Mouse (Mus musculus): Measurements from ENCODE around the gene Atxn7l1. TPM values are rescaled to one million over a fixed set of nuclear protein-coding genes. Genes with fewer than 3 reads are reported as not detected.

The Atxn7l1 gene
- total and polyA plus RNA-seq, 2 experiments from 2014 or later, result 15.8 to 24.9 TPM

GRCm38 (mm10) chr12:33335410-33335809 is 187.9 kb downstream of the Atxn7l1 start:
- Histone ChIP-seq H3K36me3 (ENCODE audit: insufficient read depth, low read length) (no peaks in the 10 kb centered on the region), H3K9me3 (ENCODE audit: low read length) (no peaks in the 10 kb centered on the region), H3K4me3 (ENCODE audit: low read length) (no peak overlapping the region), H3K27me3 (ENCODE audit: insufficient read depth, low read length) (no peaks in the 10 kb centered on the region), H3K4me2 (ENCODE audit: low read depth, low read length) (no peak overlapping the region), H3K9ac (replicated peaks; ENCODE audit: low read length) (no peak overlapping the region), H3K4me1 (ENCODE audit: insufficient read depth, low read length) (0 out of 2 replicates have a peak, but pooled peaks cover 9% of the 10 kb centered on the region), H3K27ac (no peak overlapping the region)
- DNase-seq (ENCODE audit: low spot score) (no peak), ATAC-seq (no peak)
- TF ChIP-seq CTCF (IDR thresholded peaks at IDR 0.05; ENCODE audit: low read depth), result no peak
- WGBS, result 94% methylated on average over 4 of the region's 4 CpGs

DNA sequence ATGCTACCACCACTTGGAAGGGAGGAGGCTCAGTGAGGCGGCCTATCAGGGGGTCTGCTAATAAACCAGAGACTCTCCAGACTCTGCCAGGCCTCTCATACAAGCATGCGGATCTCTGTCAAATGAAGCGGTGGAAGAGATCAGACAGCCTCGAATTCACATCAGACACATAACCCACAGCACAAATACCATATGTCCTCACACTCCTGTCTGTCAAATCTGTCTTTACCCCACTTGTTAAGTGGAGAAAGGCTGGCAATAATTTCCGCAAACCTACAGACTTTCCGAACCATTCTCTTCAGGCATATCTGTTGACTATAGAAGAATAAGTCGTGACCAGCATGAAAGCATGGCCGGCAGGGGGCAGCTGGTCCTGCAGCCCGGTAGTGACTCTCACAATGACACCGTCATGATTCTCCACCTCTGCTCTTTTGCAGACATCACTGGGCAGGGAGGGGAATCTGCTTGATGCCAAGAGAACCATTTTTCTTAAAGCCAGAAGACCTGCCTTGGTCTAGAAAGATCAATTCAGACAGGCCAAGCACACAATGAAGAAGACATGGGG is 189.2 kb downstream of the Atxn7l1 start:
- H3K27ac ChIP-seq, result no peak overlapping the region
- peak; percentile 64 for TF ChIP-seq CTCF (IDR thresholded peaks at IDR 0.05; ENCODE audit: low read depth)
- no peaks in the 10 kb centered on the region for H3K36me3 ChIP-seq (ENCODE audit: insufficient read depth, low read length)
- H3K27me3 ChIP-seq (ENCODE audit: insufficient read depth, low read length), result no peaks in the 10 kb centered on the region
- H3K4me2 ChIP-seq (ENCODE audit: low read depth, low read length), result no peak overlapping the region
- 47% methylated on average over 10 of the region's 10 CpGs for WGBS
- peaks cover 22% of the 10 kb centered on the region for H3K4me1 ChIP-seq (ENCODE audit: insufficient read depth, low read length)
- ATAC-seq (no peak), DNase-seq (ENCODE audit: low spot score) (peak; percentile 67)
- H3K4me3 ChIP-seq (ENCODE audit: low read length), result no peak overlapping the region
- no peak overlapping the region for H3K9ac ChIP-seq (replicated peaks; ENCODE audit: low read length)
- no peaks in the 10 kb centered on the region for H3K9me3 ChIP-seq (ENCODE audit: low read length)

- H3K27ac ChIP-seq, result no peak overlapping the region
- peaks cover 24% of the 10 kb centered on the region for H3K4me1 ChIP-seq (ENCODE audit: insufficient read depth, low read length)
- no peaks in the 10 kb centered on the region for H3K27me3 ChIP-seq (ENCODE audit: insufficient read depth, low read length)
- DNase-seq (ENCODE audit: low spot score) (no peak), ATAC-seq (no peak)
- no peaks in the 10 kb centered on the region for H3K36me3 ChIP-seq (ENCODE audit: insufficient read depth, low read length)
- 16% methylated on average over 4 of the region's 4 CpGs for WGBS
- H3K4me2 ChIP-seq (ENCODE audit: low read depth, low read length), result no peak overlapping the region
- H3K9ac ChIP-seq (replicated peaks; ENCODE audit: low read length), result no peak overlapping the region
- TF ChIP-seq CTCF (IDR thresholded peaks at IDR 0.05; ENCODE audit: low read depth), result no peak
- H3K4me3 ChIP-seq (ENCODE audit: low read length), result no peak overlapping the region
- no peaks in the 10 kb centered on the region for H3K9me3 ChIP-seq (ENCODE audit: low read length)
Observed at GRCm38 (mm10) chr12:33337289-33337688, 189.8 kb downstream of the Atxn7l1 start.

GRCm38 (mm10) chr12:33338170-33338569 is 190.7 kb downstream of the Atxn7l1 start:
- H3K4me1 ChIP-seq (ENCODE audit: insufficient read depth, low read length), result peaks cover 19% of the 10 kb centered on the region
- no peak overlapping the region for H3K4me2 ChIP-seq (ENCODE audit: low read depth, low read length)
- no peaks in the 10 kb centered on the region for H3K36me3 ChIP-seq (ENCODE audit: insufficient read depth, low read length)
- H3K4me3 ChIP-seq (ENCODE audit: low read length), result no peak overlapping the region
- no peaks in the 10 kb centered on the region for H3K9me3 ChIP-seq (ENCODE audit: low read length)
- ATAC-seq (no peak), DNase-seq (ENCODE audit: low spot score) (no peak)
- TF ChIP-seq CTCF (IDR thresholded peaks at IDR 0.05; ENCODE audit: low read depth), result no peak
- no peaks in the 10 kb centered on the region for H3K27me3 ChIP-seq (ENCODE audit: insufficient read depth, low read length)
- H3K9ac ChIP-seq (replicated peaks; ENCODE audit: low read length), result no peak overlapping the region
- H3K27ac ChIP-seq, result no peak overlapping the region
- WGBS, result 42% methylated on average over 5 of the region's 5 CpGs

GRCm38 (mm10) chr12:33339822-33340221 is 192.3 kb downstream of the Atxn7l1 start:
- H3K9me3 ChIP-seq (ENCODE audit: low read length), result no peaks in the 10 kb centered on the region
- DNase-seq (ENCODE audit: low spot score) (no peak), ATAC-seq (no peak)
- no peak overlapping the region for H3K4me3 ChIP-seq (ENCODE audit: low read length)
- no peaks in the 10 kb centered on the region for H3K27me3 ChIP-seq (ENCODE audit: insufficient read depth, low read length)
- no peak overlapping the region for H3K9ac ChIP-seq (replicated peaks; ENCODE audit: low read length)
- H3K36me3 ChIP-seq (ENCODE audit: insufficient read depth, low read length), result no peaks in the 10 kb centered on the region
- peaks cover 19% of the 10 kb centered on the region for H3K4me1 ChIP-seq (ENCODE audit: insufficient read depth, low read length)
- H3K27ac ChIP-seq, result no peak overlapping the region
- WGBS, result 82% methylated on average over 4 of the region's 4 CpGs
- no peak overlapping the region for H3K4me2 ChIP-seq (ENCODE audit: low read depth, low read length)
- TF ChIP-seq CTCF (IDR thresholded peaks at IDR 0.05; ENCODE audit: low read depth), result no peak

- H3K9me3 ChIP-seq (ENCODE audit: low read length), result no peaks in the 10 kb centered on the region
- no peaks in the 10 kb centered on the region for H3K27me3 ChIP-seq (ENCODE audit: insufficient read depth, low read length)
- peak overlapping the region; percentile 51; the same call in 1 of the 2 replicates for H3K27ac ChIP-seq
- DNase-seq (ENCODE audit: low spot score) (peak; percentile 43), ATAC-seq (no peak)
- no peak overlapping the region for H3K4me3 ChIP-seq (ENCODE audit: low read length)
- peak overlapping the region; percentile 28; the same call in 1 of the 2 replicates for H3K4me2 ChIP-seq (ENCODE audit: low read depth, low read length)
- 43% methylated on average over 6 of the region's 6 CpGs for WGBS
- H3K9ac ChIP-seq (replicated peaks; ENCODE audit: low read length), result no peak overlapping the region
- H3K36me3 ChIP-seq (ENCODE audit: insufficient read depth, low read length), result no peaks in the 10 kb centered on the region
- TF ChIP-seq CTCF (IDR thresholded peaks at IDR 0.05; ENCODE audit: low read depth), result no peak
- peaks cover 26% of the 10 kb centered on the region for H3K4me1 ChIP-seq (ENCODE audit: insufficient read depth, low read length)
Observed at GRCm38 (mm10) chr12:33340698-33341097, 193.2 kb downstream of the Atxn7l1 start.

- DNase-seq (ENCODE audit: low spot score) (peak; percentile 76), ATAC-seq (peak; percentile 86)
- H3K9ac ChIP-seq (replicated peaks; ENCODE audit: low read length), result peak overlapping the region; percentile 35; the same call in 1 of the 2 replicates
- H3K9me3 ChIP-seq (ENCODE audit: low read length), result no peaks in the 10 kb centered on the region
- H3K4me2 ChIP-seq (ENCODE audit: low read depth, low read length), result peak overlapping the region; percentile 28
- no peaks in the 10 kb centered on the region for H3K36me3 ChIP-seq (ENCODE audit: insufficient read depth, low read length)
- 30% methylated on average over 17 of the region's 17 CpGs for WGBS
- no peak for TF ChIP-seq CTCF (IDR thresholded peaks at IDR 0.05; ENCODE audit: low read depth)
- H3K27me3 ChIP-seq (ENCODE audit: insufficient read depth, low read length), result no peaks in the 10 kb centered on the region
- H3K27ac ChIP-seq, result peak overlapping the region; percentile 51; the same call in 1 of the 2 replicates
- peaks cover 26% of the 10 kb centered on the region for H3K4me1 ChIP-seq (ENCODE audit: insufficient read depth, low read length)
- H3K4me3 ChIP-seq (ENCODE audit: low read length), result no peak overlapping the region
Observed at GRCm38 (mm10) chr12:33341351-33341892, 193.9 kb downstream of the Atxn7l1 start.
